Mouse (Mus musculus): ENCODE measurements at regions not wholly inside any gene's neighbourhood (a gene's known extent, or its start where the extent isn't known, plus 50 kb on each side); places are given as distances from the start of the nearest gene placed in this dataset.

DNA sequence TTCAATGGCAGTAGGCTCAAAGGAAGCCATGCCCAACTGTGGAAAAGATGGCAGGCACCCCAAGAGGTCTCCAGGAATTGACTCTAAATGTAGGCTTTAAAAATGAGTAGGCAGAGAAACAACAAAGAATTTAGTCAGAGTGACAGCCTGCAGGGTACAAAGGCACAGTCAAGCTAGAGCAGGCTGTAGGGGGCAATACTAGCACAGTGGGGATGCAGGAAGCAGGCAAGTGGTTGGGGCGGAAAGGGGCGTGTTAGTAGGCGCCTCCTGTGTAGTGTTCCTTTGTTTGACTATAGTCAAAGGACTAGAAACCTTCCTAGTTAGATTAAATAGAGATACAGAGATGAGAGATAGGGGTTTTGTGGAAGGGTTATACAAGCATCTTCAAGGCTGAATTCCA lies 211.4 kb upstream of the Pum3 start:
- DNase-seq (ENCODE audit: low read depth, low spot score) = no peak
- TF ChIP-seq CHD1 (IDR thresholded peaks at IDR 0.05; ENCODE audit: low read depth, low read length) (no peak), MYC (IDR thresholded peaks at IDR 0.05; ENCODE audit: low read depth, low read length) (no peak), CTCF (IDR thresholded peaks at IDR 0.05 in 2 of 3, conservative IDR thresholded peaks at IDR 0.05 in 1 of 3; ENCODE audit: control insufficient read depth in 1 of 3, insufficient read depth in 1 of 3, low read depth in 2 of 3, low read length in 3 of 3, poor library complexity in 1 of 3, severe bottlenecking in 1 of 3) (no peak), POLR2A (IDR thresholded peaks at IDR 0.05; ENCODE audit: control insufficient read depth in 1 of 2, insufficient read depth in 1 of 2, low read depth in 1 of 2, low read length in 2 of 2, poor library complexity in 1 of 2) (no peak), ZC3H11A (IDR thresholded peaks at IDR 0.05; ENCODE audit: low read depth, low read length) (no peak), POLR2AphosphoS2 (IDR thresholded peaks at IDR 0.05; ENCODE audit: low read length) (no peak), NRF1 (IDR thresholded peaks at IDR 0.05; ENCODE audit: insufficient read depth, low read depth, low read length, poor library complexity, severe bottlenecking) (no peak), SMC3 (IDR thresholded peaks at IDR 0.05; ENCODE audit: low read depth, low read length) (no peak), USF1 (IDR thresholded peaks at IDR 0.05; ENCODE audit: low read depth, low read length) (no peak), TCF12 (IDR thresholded peaks at IDR 0.05; ENCODE audit: low read depth, low read length) (no peak), SIN3A (IDR thresholded peaks at IDR 0.05; ENCODE audit: low read length) (no peak), USF2 (IDR thresholded peaks at IDR 0.05; ENCODE audit: borderline replicate concordance in 1 of 2, insufficient read depth in 1 of 2, low read depth in 1 of 2, low read length in 2 of 2) (no peak), JUND (IDR thresholded peaks at IDR 0.05; ENCODE audit: low read depth, low read length) (no peak), CHD2 (IDR thresholded peaks at IDR 0.05; ENCODE audit: low read length) (no peak), RCOR1 (IDR thresholded peaks at IDR 0.05; ENCODE audit: low read depth, low read length) (no peak), POLR2AphosphoS5 (IDR thresholded peaks at IDR 0.05; ENCODE audit: borderline replicate concordance, low read depth, low read length) (no peak), ZNF384 (IDR thresholded peaks at IDR 0.05; ENCODE audit: low read depth, low read length) (no peak), MAZ (IDR thresholded peaks at IDR 0.05; ENCODE audit: low read depth, low read length) (no peak), MAX (IDR thresholded peaks at IDR 0.05; ENCODE audit: low read length) (no peak)

DNA sequence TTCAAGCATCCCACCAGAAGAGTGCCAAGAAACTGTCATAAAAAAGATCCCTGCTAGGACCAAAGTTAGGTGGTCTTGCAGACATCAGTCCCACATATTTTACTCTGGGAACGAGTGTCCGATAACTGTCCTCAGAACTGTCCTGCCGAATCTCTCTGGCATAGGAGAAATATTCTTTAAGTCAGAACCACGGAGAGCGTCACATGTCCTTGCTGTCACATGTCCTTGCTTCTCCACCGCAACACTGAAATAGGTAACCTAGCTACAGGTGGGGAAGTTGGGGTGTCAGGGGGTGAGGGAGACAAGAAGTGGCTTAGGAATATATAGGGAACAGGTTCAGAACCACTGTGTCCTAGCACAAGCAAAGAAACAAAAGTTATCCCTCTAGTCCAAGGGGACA lies 203.5 kb upstream of the Pum3 start:
- Histone ChIP-seq H3K27me3 (ENCODE audit: control insufficient read depth in 1 of 2, insufficient read depth in 2 of 2, low read length in 2 of 2) (0 out of 4 replicates have a peak, but pooled peaks cover 0 to 2% of the 10 kb centered on the region in 2 experiments), H3K4me3 (ENCODE audit: control insufficient read depth in 1 of 2, insufficient read depth in 1 of 2, low read depth in 2 of 2, low read length in 2 of 2) (no peak overlapping the region), H3K9ac (ENCODE audit: control insufficient read depth, low read depth, low read length, poor library complexity, severe bottlenecking) (no peak overlapping the region), H3K36me3 (ENCODE audit: control insufficient read depth in 1 of 2, insufficient read depth in 2 of 2, low read length in 2 of 2) (no peaks in the 10 kb centered on the region), H3K9me3 (replicated peaks; ENCODE audit: insufficient read depth, low read length) (no peaks in the 10 kb centered on the region), H3K27ac (ENCODE audit: control insufficient read depth, low read depth, low read length) (no peak overlapping the region), H3K79me2 (ENCODE audit: control insufficient read depth, insufficient read depth, low read length, poor library complexity) (no peaks in the 10 kb centered on the region), H3K4me1 (ENCODE audit: control insufficient read depth in 1 of 2, insufficient read depth in 2 of 2, low read length in 2 of 2) (no peaks in the 10 kb centered on the region)
- TF ChIP-seq NRF1 (IDR thresholded peaks at IDR 0.05; ENCODE audit: insufficient read depth, low read depth, low read length, poor library complexity, severe bottlenecking) (no peak), HCFC1 (IDR thresholded peaks at IDR 0.05; ENCODE audit: low read depth, low read length) (no peak), USF1 (IDR thresholded peaks at IDR 0.05; ENCODE audit: low read depth, low read length) (0 out of 2 replicates have a peak, but pooled peaks have one; percentile 8)
- DNase-seq (ENCODE audit: low read depth, low spot score) = peak; percentile 3

More for the DNA sequence above, 211.4 kb upstream of the Pum3 start:
- no peak overlapping the region for H3K4me3 ChIP-seq (ENCODE audit: control insufficient read depth in 1 of 2, insufficient read depth in 1 of 2, low read depth in 2 of 2, low read length in 2 of 2)
- H3K27ac ChIP-seq (ENCODE audit: control insufficient read depth, low read depth, low read length) = no peak overlapping the region
- no peaks in the 10 kb centered on the region for H3K36me3 ChIP-seq (ENCODE audit: control insufficient read depth in 1 of 2, insufficient read depth in 2 of 2, low read length in 2 of 2)
- no peaks in the 10 kb centered on the region for H3K9me3 ChIP-seq (replicated peaks; ENCODE audit: insufficient read depth, low read length)
- no peaks in the 10 kb centered on the region for H3K4me1 ChIP-seq (ENCODE audit: control insufficient read depth in 1 of 2, insufficient read depth in 2 of 2, low read length in 2 of 2)
- no peak overlapping the region for H3K9ac ChIP-seq (ENCODE audit: control insufficient read depth, low read depth, low read length, poor library complexity, severe bottlenecking)
- no peaks in the 10 kb centered on the region for H3K79me2 ChIP-seq (ENCODE audit: control insufficient read depth, insufficient read depth, low read length, poor library complexity)
- 0 out of 4 replicates have a peak, but pooled peaks cover 0 to 2% of the 10 kb centered on the region in 2 experiments for H3K27me3 ChIP-seq (ENCODE audit: control insufficient read depth in 1 of 2, insufficient read depth in 2 of 2, low read length in 2 of 2)

Data from MEL (cell line).